In genomic region chr16:38374379-38375140, GRCm38 (mm10) we compare ENCODE assay signal across 11 mouse cellular contexts. TPM values are rescaled to one million over a fixed set of nuclear protein-coding genes. Genes with fewer than 3 reads are reported as not detected.
DNase-seq lines count a peak whose midpoint lies in the region; ATAC-seq and TF ChIP-seq lines count a peak whose summit lies in the region.
"Had no signal": no experiment of that assay in that cellular context is flagged by ENCODE, and none has a peak within 500 bp of the region (broad histone marks: within the 10 kb centered on the region; RNA-seq: fewer than 3 reads in every experiment).

No protein-coding gene starts in this region.

- H3K9me3 ChIP-seq in lung, embryonic 14.5 days (ENCODE audit: low read depth, low read length): no peaks in the 10 kb centered on the region
- H3K9me3 ChIP-seq in neural tube, embryonic 13.5 days: no peaks in the 10 kb centered on the region
- H3K9me3 ChIP-seq: embryonic facial prominence, embryonic 15.5 days; limb, embryonic 15.5 days had no signal

- ATAC-seq in lung, embryonic 14.5 days (ENCODE audit: insufficient read depth): no peak
- ATAC-seq in erythroid progenitor cell, adult 5-6 weeks (replicated peaks; ENCODE audit: low FRiP score, poor library complexity, severe bottlenecking): peak; percentile 53; the same call in 1 of the 2 replicates
- ATAC-seq in neural tube, embryonic 13.5 days (ENCODE audit: low read depth): no peak

- no peaks in the 10 kb centered on the region for H3K27me3 ChIP-seq in lung, embryonic 14.5 days (ENCODE audit: insufficient read depth, low read length)
- no peaks in the 10 kb centered on the region for H3K27me3 ChIP-seq in neural tube, embryonic 13.5 days
- H3K27me3 ChIP-seq: embryonic facial prominence, embryonic 15.5 days; limb, embryonic 15.5 days had no signal

- no peak overlapping the region for H3K4me3 ChIP-seq in lung, embryonic 14.5 days (ENCODE audit: low read depth, low read length)
- no peak overlapping the region for H3K4me3 ChIP-seq in neural tube, embryonic 13.5 days
- H3K4me3 ChIP-seq: embryonic facial prominence, embryonic 15.5 days; limb, embryonic 15.5 days had no signal

- TF ChIP-seq CTCF in lung, embryonic 14.5 days (IDR thresholded peaks at IDR 0.05; ENCODE audit: low read depth): no peak

- H3K9ac ChIP-seq in lung, embryonic 14.5 days: no peak overlapping the region
- H3K9ac ChIP-seq in neural tube, embryonic 13.5 days: no peak overlapping the region
- H3K9ac ChIP-seq: embryonic facial prominence, embryonic 15.5 days; limb, embryonic 15.5 days had no signal

- no peaks in the 10 kb centered on the region for H3K4me1 ChIP-seq in lung, embryonic 14.5 days (ENCODE audit: insufficient read depth)
- peaks cover 6% of the 10 kb centered on the region for H3K4me1 ChIP-seq in neural tube, embryonic 13.5 days (replicated peaks)

- WGBS in lung, embryonic 14.5 days: 76% methylated on average over 10 of the region's 10 CpGs
- 81% methylated on average over 10 of the region's 10 CpGs for WGBS in neural tube, embryonic 13.5 days

- no peaks in the 10 kb centered on the region for H3K36me3 ChIP-seq in lung, embryonic 14.5 days (ENCODE audit: insufficient read depth)
- no peaks in the 10 kb centered on the region for H3K36me3 ChIP-seq in neural tube, embryonic 13.5 days
- H3K36me3 ChIP-seq: embryonic facial prominence, embryonic 15.5 days; limb, embryonic 15.5 days had no signal

- H3K27ac ChIP-seq in lung, embryonic 14.5 days (ENCODE audit: low read depth): no peak overlapping the region; the same call in 1 of the 2 replicates
- H3K27ac ChIP-seq in neural tube, embryonic 13.5 days (replicated peaks): no peak overlapping the region
- H3K27ac ChIP-seq: embryonic facial prominence, embryonic 15.5 days; limb, embryonic 15.5 days had no signal

- H3K4me2 ChIP-seq in lung, embryonic 14.5 days: 0 out of 2 replicates have a peak overlapping the region, but pooled peaks have one; percentile 22
- 0 out of 2 replicates have a peak overlapping the region, but pooled peaks have one; percentile 9 for H3K4me2 ChIP-seq in neural tube, embryonic 13.5 days
- H3K4me2 ChIP-seq: embryonic facial prominence, embryonic 15.5 days; limb, embryonic 15.5 days had no signal

- no peak for DNase-seq in lung, embryonic 14.5 days
- DNase-seq in lung, adult 18-20 months: no peak
- DNase-seq in R1 (ENCODE audit: low read depth, low spot score): peak; percentile 85
- no peak for DNase-seq in cerebellum, postnatal 4 days (ENCODE audit: low spot score in 2 of 2)
- no peak for DNase-seq in cerebellum, adult 8-10 months
- DNase-seq: kidney, adult 2 months had no signal

RNA-seq across cellular contexts. Expression of gene Popdc2, which starts 12.6 kb away (rescaled TPM):
- 1.0 and 5.2 TPM in 2 replicates for polyA plus RNA-seq in lung, embryonic 14.5 days (2014; fragmentation: Nextera tagmentation; extraction: Ambion mirVana)
- total RNA-seq in erythroid progenitor cell, adult 5-6 weeks (2015; ENCODE audit: low replicate concordance): 21.6 and 24.3 TPM in 2 replicates
- 18.8 and 23.0 TPM in 2 replicates for total RNA-seq in erythroid progenitor cell, adult 5-6 weeks (2017; ENCODE audit: low replicate concordance)
- polyA plus RNA-seq in neural tube, embryonic 13.5 days (2015; fragmentation: Nextera tagmentation; extraction: Ambion mirVana): 0.67 and 0.99 TPM in 2 replicates

RNA-seq across cellular contexts. Expression of gene Gm21987, which starts 27.7 kb away (rescaled TPM):
- polyA plus RNA-seq in lung, embryonic 14.5 days (2014; fragmentation: Nextera tagmentation; extraction: Ambion mirVana): not detected in 2 replicates
- total RNA-seq in erythroid progenitor cell, adult 5-6 weeks (2015; ENCODE audit: low replicate concordance): not detected in 2 replicates
- not detected in 2 replicates for total RNA-seq in erythroid progenitor cell, adult 5-6 weeks (2017; ENCODE audit: low replicate concordance)
- not detected in 2 replicates for polyA plus RNA-seq in neural tube, embryonic 13.5 days (2015; fragmentation: Nextera tagmentation; extraction: Ambion mirVana)
- polyA plus RNA-seq: embryonic facial prominence, embryonic 15.5 days; kidney, adult 2 months; neural tube, embryonic 11.5 days had no signal

RNA-seq across cellular contexts. Expression of gene Cox17, which starts 27.8 kb away (rescaled TPM):
- 126 and 149 TPM in 2 replicates for polyA plus RNA-seq in lung, embryonic 14.5 days (2014; fragmentation: Nextera tagmentation; extraction: Ambion mirVana)
- total RNA-seq in erythroid progenitor cell, adult 5-6 weeks (2015; ENCODE audit: low replicate concordance): 157 and 170 TPM in 2 replicates
- 196 and 437 TPM in 2 replicates for total RNA-seq in erythroid progenitor cell, adult 5-6 weeks (2017; ENCODE audit: low replicate concordance)
- polyA plus RNA-seq in neural tube, embryonic 13.5 days (2015; fragmentation: Nextera tagmentation; extraction: Ambion mirVana): 92.1 and 104 TPM in 2 replicates

RNA-seq across cellular contexts. Expression of gene Maats1, which starts 32.6 kb away (rescaled TPM):
- polyA plus RNA-seq in lung, embryonic 14.5 days (2014; fragmentation: Nextera tagmentation; extraction: Ambion mirVana): 0.12 and 0.14 TPM in 2 replicates
- not detected in 2 replicates for total RNA-seq in erythroid progenitor cell, adult 5-6 weeks (2015; ENCODE audit: low replicate concordance)
- not detected in 2 replicates for total RNA-seq in erythroid progenitor cell, adult 5-6 weeks (2017; ENCODE audit: low replicate concordance)
- polyA plus RNA-seq in neural tube, embryonic 13.5 days (2015; fragmentation: Nextera tagmentation; extraction: Ambion mirVana): 0.36 and 0.45 TPM in 2 replicates
- polyA plus RNA-seq: limb, embryonic 15.5 days had no signal

RNA-seq across cellular contexts. Expression of gene Pla1a, which starts 58.4 kb away (rescaled TPM):
- 0.14 TPM in 1 of 2 replicates, not detected in the other for polyA plus RNA-seq in lung, embryonic 14.5 days (2014; fragmentation: Nextera tagmentation; extraction: Ambion mirVana)
- not detected in 2 replicates for total RNA-seq in erythroid progenitor cell, adult 5-6 weeks (2015; ENCODE audit: low replicate concordance)
- total RNA-seq in erythroid progenitor cell, adult 5-6 weeks (2017; ENCODE audit: low replicate concordance): not detected in 2 replicates
- polyA plus RNA-seq in neural tube, embryonic 13.5 days (2015; fragmentation: Nextera tagmentation; extraction: Ambion mirVana): 0.48 and 0.75 TPM in 2 replicates
